Mouse (Mus musculus) neural tube, embryonic 15.5 days (tissue): Measurements from ENCODE around the gene Arl4c. TPM values are rescaled to one million over a fixed set of nuclear protein-coding genes. Genes with fewer than 3 reads are reported as not detected.
"Not testable (repeated sequence)": the region's sequence is repeated elsewhere in the genome, so short reads cannot be mapped to it uniquely, and the experiment has no call there.

Experiments used
- ATAC-seq: fragments of 200-750 bp; cut with Nextera tagmentation; 2 replicates; pipeline ENCODE4 v1.8.0; 2017; ENCODE audit warnings: mild to moderate bottlenecking, moderate TSS enrichment, moderate library complexity; ENCODE audit not compliant: low FRiP score
- H3K27ac ChIP-seq: fragments of 300-500 bp; sonication (generic); replicated peaks from 2 replicates; pipeline ENCODE4 v1.5.1; 2015; ENCODE audit warnings: mild to moderate bottlenecking, inconsistent platforms
- H3K27me3 ChIP-seq: fragments of 300-500 bp; sonication (generic); replicated peaks from 2 replicates; pipeline ENCODE4 v1.6.1; 2015; ENCODE audit warnings: inconsistent platforms
- H3K36me3 ChIP-seq: fragments of 300-500 bp; sonication (generic); 2 replicates; pipeline ENCODE4 v1.6.1; 2015; ENCODE audit warnings: inconsistent platforms
- H3K4me1 ChIP-seq: fragments of 300-500 bp; sonication (generic); 2 replicates; pipeline ENCODE4 v1.6.1; 2015; ENCODE audit warnings: inconsistent platforms
- H3K4me2 ChIP-seq: fragments of 300-500 bp; sonication (generic); 2 replicates; pipeline ENCODE4 v1.6.1; 2015; ENCODE audit warnings: inconsistent platforms, mild to moderate bottlenecking, moderate library complexity
- H3K4me3 ChIP-seq: fragments of 300-500 bp; sonication (generic); replicated peaks from 2 replicates; pipeline ENCODE4 v1.5.1; 2015; ENCODE audit warnings: mild to moderate bottlenecking, inconsistent platforms
- H3K9ac ChIP-seq: fragments of 300-500 bp; sonication (generic); replicated peaks from 2 replicates; pipeline ENCODE4 v1.6.1; 2015; ENCODE audit warnings: mild to moderate bottlenecking, inconsistent platforms
- H3K9me3 ChIP-seq: fragments of 300-500 bp; sonication (generic); replicated peaks from 2 replicates; pipeline ENCODE4 v1.6.1; 2016; ENCODE audit warnings: inconsistent platforms
- WGBS: fragments of 180-500 bp; shearing (Covaris S2); methylation state at CpG from one replicate; pipeline ENCODE4 v1.1.7; 2015; ENCODE audit warnings: mixed read lengths; 5-methylcytosine and 5-hydroxymethylcytosine counted together
- polyA plus RNA-seq: library from polyadenylated mRNA; unstranded; fragments of >200 nt; fragmentation: Nextera tagmentation; extraction: Ambion mirVana; gene quantifications from 2 replicates; pipeline ENCODE4 v1.2.1, GENCODE M21; 2015

Arl4c gene
- polyA plus RNA-seq, 1 experiment from 2014 or later, result 43.5 TPM

- H3K9ac ChIP-seq, result no peak overlapping the region
- 71% methylated on average over 4 of the region's 4 CpGs for WGBS
- no peaks in the 10 kb centered on the region for H3K9me3 ChIP-seq
- no peaks in the 10 kb centered on the region for H3K27me3 ChIP-seq
- no peaks in the 10 kb centered on the region for H3K36me3 ChIP-seq
- 0 out of 2 replicates have a peak, but pooled peaks cover 3% of the 10 kb centered on the region for H3K4me1 ChIP-seq
- no peak for ATAC-seq
- no peak overlapping the region for H3K4me3 ChIP-seq
- H3K27ac ChIP-seq, result no peak overlapping the region
- H3K4me2 ChIP-seq, result no peak overlapping the region
These were observed 63.4 kb downstream of the Arl4c start for GRCm38 (mm10) chr1:88638622-88639021.

GRCm38 (mm10) chr1:88636579-88637161, 65.4 kb downstream of the Arl4c start:
- not testable (repeated sequence) for H3K4me3 ChIP-seq, H3K4me1 ChIP-seq, H3K4me2 ChIP-seq, H3K36me3 ChIP-seq, H3K9me3 ChIP-seq, ATAC-seq, H3K9ac ChIP-seq, H3K27me3 ChIP-seq, H3K27ac ChIP-seq
- 91% methylated on average over 2 of the region's 2 CpGs for WGBS

- H3K4me1 ChIP-seq, result 0 out of 2 replicates have a peak, but pooled peaks cover 3% of the 10 kb centered on the region
- H3K9me3 ChIP-seq, result no peaks in the 10 kb centered on the region
- no peak overlapping the region for H3K4me3 ChIP-seq
- no peaks in the 10 kb centered on the region for H3K27me3 ChIP-seq
- no peaks in the 10 kb centered on the region for H3K36me3 ChIP-seq
- no peak overlapping the region for H3K9ac ChIP-seq
- no peak overlapping the region for H3K4me2 ChIP-seq
- H3K27ac ChIP-seq, result no peak overlapping the region
- no peak for ATAC-seq
- WGBS, result 93% methylated on average over 12 of the region's 12 CpGs
These were observed 66.4 kb downstream of the Arl4c start for GRCm38 (mm10) chr1:88635659-88636058.

- WGBS, result 82% methylated on average over 6 of the region's 6 CpGs
- H3K4me1 ChIP-seq, result no peaks in the 10 kb centered on the region
- no peak overlapping the region for H3K9ac ChIP-seq
- no peaks in the 10 kb centered on the region for H3K36me3 ChIP-seq
- H3K9me3 ChIP-seq, result no peaks in the 10 kb centered on the region
- ATAC-seq, result no peak
- H3K27me3 ChIP-seq, result no peaks in the 10 kb centered on the region
- no peak overlapping the region for H3K4me3 ChIP-seq
- no peak overlapping the region for H3K27ac ChIP-seq
- H3K4me2 ChIP-seq, result no peak overlapping the region
These were observed 69.2 kb downstream of the Arl4c start for GRCm38 (mm10) chr1:88632851-88633250.

GRCm38 (mm10) chr1:88629966-88630488, 72.0 kb downstream of the Arl4c start:
- 8% methylated on average over 2 of the region's 2 CpGs for WGBS
- H3K4me1 ChIP-seq, result no peaks in the 10 kb centered on the region
- H3K4me2 ChIP-seq, result no peak overlapping the region
- no peaks in the 10 kb centered on the region for H3K9me3 ChIP-seq
- no peak for ATAC-seq
- H3K36me3 ChIP-seq, result no peaks in the 10 kb centered on the region
- no peak overlapping the region for H3K4me3 ChIP-seq
- H3K9ac ChIP-seq, result no peak overlapping the region
- no peaks in the 10 kb centered on the region for H3K27me3 ChIP-seq
- no peak overlapping the region for H3K27ac ChIP-seq

- 95% methylated on average over 1 of the region's 1 CpGs for WGBS
- H3K4me2 ChIP-seq, result no peak overlapping the region
These were observed 76.8 kb downstream of the Arl4c start for GRCm38 (mm10) chr1:88625190-88625589.

GRCm38 (mm10) chr1:88624376-88624775, 77.6 kb downstream of the Arl4c start:
- Histone ChIP-seq H3K4me3 (no peak overlapping the region), H3K9ac (no peak overlapping the region), H3K4me1 (peaks cover 15% of the 10 kb centered on the region), H3K4me2 (no peak overlapping the region), H3K27me3 (no peaks in the 10 kb centered on the region), H3K27ac (no peak overlapping the region), H3K36me3 (no peaks in the 10 kb centered on the region), H3K9me3 (no peaks in the 10 kb centered on the region)
- ATAC-seq, result no peak
- WGBS, result 95% methylated on average over 4 of the region's 4 CpGs

More at GRCm38 (mm10) chr1:88625190-88625589, 76.8 kb downstream of the Arl4c start:
- Histone ChIP-seq H3K4me1 (peaks cover 15% of the 10 kb centered on the region), H3K9ac (no peak overlapping the region), H3K27ac (no peak overlapping the region), H3K9me3 (no peaks in the 10 kb centered on the region), H3K4me3 (no peak overlapping the region), H3K36me3 (no peaks in the 10 kb centered on the region), H3K27me3 (no peaks in the 10 kb centered on the region)
- ATAC-seq, result no peak

GRCm38 (mm10) chr1:88623541-88624115, 78.4 kb downstream of the Arl4c start:
- H3K9me3 ChIP-seq, result no peaks in the 10 kb centered on the region
- H3K4me1 ChIP-seq, result peaks cover 15% of the 10 kb centered on the region
- H3K9ac ChIP-seq, result no peak overlapping the region
- 0 out of 2 replicates have a peak overlapping the region, but pooled peaks have one; percentile 3 for H3K27ac ChIP-seq
- 44% methylated on average over 8 of the region's 8 CpGs for WGBS
- no peak overlapping the region for H3K4me3 ChIP-seq
- H3K4me2 ChIP-seq, result no peak overlapping the region
- no peaks in the 10 kb centered on the region for H3K27me3 ChIP-seq
- H3K36me3 ChIP-seq, result no peaks in the 10 kb centered on the region
- ATAC-seq, result no peak; the same call in 1 of the 2 replicates

Other genes starting within 250 kb of the Arl4c start
- 0.11 TPM in 1 of 2 replicates, not detected in the other for gene Glrp1, start 192.2 kb downstream of the Arl4c start, polyA plus RNA-seq